Mouse (Mus musculus) cerebellum, adult (tissue): ENCODE measurements around the gene Cp.
"Not testable (repeated sequence)": the region's sequence is repeated elsewhere in the genome, so short reads cannot be mapped to it uniquely, and the experiment has no call there.

Experiments
- ATAC-seq: cut with Nextera tagmentation; 2 replicates; pipeline ENCODE4 v1.9.2; 2017; ENCODE audit warnings: mild to moderate bottlenecking, moderate library complexity, mixed read lengths; ENCODE audit not compliant: insufficient number of reproducible peaks, low FRiP score, low TSS enrichment

The Cp gene

GRCm38 (mm10) chr3:20004422-20004821, 47.6 kb downstream of the Cp start:
- ATAC-seq: no peak

- peak; percentile 91 for ATAC-seq
These were observed 48.8 kb downstream of the Cp start for GRCm38 (mm10) chr3:20005611-20006010.

- no peak for ATAC-seq
These were observed 50.4 kb downstream of the Cp start for GRCm38 (mm10) chr3:20007275-20007674.

GRCm38 (mm10) chr3:20007759-20008158, 50.9 kb downstream of the Cp start:
- no peak for ATAC-seq

- ATAC-seq: no peak
These were observed 53.6 kb downstream of the Cp start for GRCm38 (mm10) chr3:20010464-20010863.

GRCm38 (mm10) chr3:20010905-20011304, 54.1 kb downstream of the Cp start:
- not testable (repeated sequence) for ATAC-seq

GRCm38 (mm10) chr3:20014454-20014853, 57.6 kb downstream of the Cp start:
- ATAC-seq: no peak

- ATAC-seq: no peak
These were observed 61.2 kb downstream of the Cp start for GRCm38 (mm10) chr3:20018076-20018475.

GRCm38 (mm10) chr3:20023832-20024231, 67.0 kb downstream of the Cp start:
- no peak for ATAC-seq

GRCm38 (mm10) chr3:20026481-20026880, 69.6 kb downstream of the Cp start:
- no peak for ATAC-seq

GRCm38 (mm10) chr3:20026996-20027689, 70.3 kb downstream of the Cp start:
- ATAC-seq: no peak

GRCm38 (mm10) chr3:20027788-20028187, 70.9 kb downstream of the Cp start:
- ATAC-seq: no peak

- ATAC-seq: no peak
These were observed 71.8 kb downstream of the Cp start for GRCm38 (mm10) chr3:20028640-20029039.

- ATAC-seq: no peak
These were observed 74.0 kb downstream of the Cp start for GRCm38 (mm10) chr3:20030807-20031206.

- ATAC-seq: no peak
These were observed 77.2 kb downstream of the Cp start for GRCm38 (mm10) chr3:20033761-20034718.

GRCm38 (mm10) chr3:20034719-20035404, 78.0 kb downstream of the Cp start, which contains the start of gene Hps3:
Gene Hps3 (minus strand): TSS chr3:20035315.
- ATAC-seq: peak; percentile 97

- no peak for ATAC-seq
These were observed 79.2 kb downstream of the Cp start for GRCm38 (mm10) chr3:20036069-20036468.

- ATAC-seq: not testable (repeated sequence)
These were observed 84.6 kb downstream of the Cp start for GRCm38 (mm10) chr3:20041461-20041860.

- ATAC-seq: not testable (repeated sequence)
These were observed 87.9 kb downstream of the Cp start for GRCm38 (mm10) chr3:20044736-20045135.

GRCm38 (mm10) chr3:20057306-20058196, 100.7 kb downstream of the Cp start, which contains the start of gene Hltf:
Gene Hltf (plus strand): TSS chr3:20057811.
- ATAC-seq: peak; percentile 100
